Mouse (Mus musculus): ENCODE results near the gene Mrpl36. TPM values are rescaled to one million over a fixed set of nuclear protein-coding genes. Genes with fewer than 3 reads are reported as not detected.

Mrpl36 gene
- polyA plus RNA-seq, 1 experiment from 2014 or later: 110 TPM

GRCm38 (mm10) chr13:73310183-73310929 is 18.0 kb upstream of the Mrpl36 start:
- H3K4me1 ChIP-seq (replicated peaks): peaks cover 8% of the 10 kb centered on the region; the same call in 1 of the 2 replicates
- H3K27ac ChIP-seq (replicated peaks): no peak overlapping the region
- no peaks in the 10 kb centered on the region for H3K9me3 ChIP-seq
- H3K4me2 ChIP-seq: no peak overlapping the region
- H3K9ac ChIP-seq: no peak overlapping the region
- peak; percentile 63 for ATAC-seq (ENCODE audit: low read depth)
- no peak overlapping the region for H3K4me3 ChIP-seq
- 31% methylated on average over 8 of the region's 8 CpGs for whole genome bisulfite sequencing
- H3K27me3 ChIP-seq: peaks cover 56% of the 10 kb centered on the region
- no peaks in the 10 kb centered on the region for H3K36me3 ChIP-seq

GRCm38 (mm10) chr13:73320048-73320447 is 8.3 kb upstream of the Mrpl36 start:
- Histone ChIP-seq H3K27ac (replicated peaks) (no peak overlapping the region), H3K4me1 (replicated peaks) (no peaks in the 10 kb centered on the region), H3K4me2 (no peak overlapping the region), H3K36me3 (peaks cover 81% of the 10 kb centered on the region), H3K4me3 (no peak overlapping the region), H3K9ac (no peak overlapping the region), H3K9me3 (peaks cover 8% of the 10 kb centered on the region; the same call in 1 of the 2 replicates), H3K27me3 (no peaks in the 10 kb centered on the region)
- ATAC-seq (ENCODE audit: low read depth): no peak
- 97% methylated on average over 4 of the region's 4 CpGs for WGBS

GRCm38 (mm10) chr13:73322626-73323025 is 5.7 kb upstream of the Mrpl36 start:
- WGBS: 94% methylated on average over 10 of the region's 10 CpGs
- no peak for ATAC-seq (ENCODE audit: low read depth)
- Histone ChIP-seq H3K27ac (replicated peaks) (no peak overlapping the region), H3K36me3 (peaks cover 74% of the 10 kb centered on the region), H3K4me2 (no peak overlapping the region), H3K27me3 (no peaks in the 10 kb centered on the region), H3K4me3 (no peak overlapping the region), H3K4me1 (replicated peaks) (peaks cover 8% of the 10 kb centered on the region), H3K9ac (peak overlapping the region; percentile 34; the same call in 1 of the 2 replicates), H3K9me3 (no peaks in the 10 kb centered on the region)

GRCm38 (mm10) chr13:73323406-73323805 is 4.9 kb upstream of the Mrpl36 start:
- Histone ChIP-seq H3K4me3 (no peak overlapping the region), H3K4me2 (no peak overlapping the region), H3K27me3 (no peaks in the 10 kb centered on the region), H3K9me3 (no peaks in the 10 kb centered on the region), H3K9ac (no peak overlapping the region), H3K27ac (replicated peaks) (no peak overlapping the region), H3K4me1 (replicated peaks) (peaks cover 11% of the 10 kb centered on the region), H3K36me3 (peaks cover 66% of the 10 kb centered on the region)
- no peak for ATAC-seq (ENCODE audit: low read depth)
- WGBS: 89% methylated on average over 4 of the region's 4 CpGs

- Histone ChIP-seq H3K9ac (peak overlapping the region; percentile 88), H3K27ac (replicated peaks) (peak overlapping the region; percentile 86)
- under 1% methylated on average over 42 of the region's 42 CpGs for WGBS
Measured at GRCm38 (mm10) chr13:73330844-73331501, 2.7 kb downstream of the Mrpl36 start.

GRCm38 (mm10) chr13:73331736-73332135 is 3.4 kb downstream of the Mrpl36 start:
- H3K4me2 ChIP-seq: peak overlapping the region; percentile 78
- no peaks in the 10 kb centered on the region for H3K9me3 ChIP-seq
- 75% methylated on average over 3 of the region's 3 CpGs for WGBS
- no peak overlapping the region for H3K27ac ChIP-seq (replicated peaks)
- peak overlapping the region; percentile 88 for H3K9ac ChIP-seq
- peaks cover 41% of the 10 kb centered on the region for H3K4me1 ChIP-seq (replicated peaks)
- no peaks in the 10 kb centered on the region for H3K36me3 ChIP-seq
- H3K4me3 ChIP-seq: peak overlapping the region; percentile 74
- no peak for ATAC-seq (ENCODE audit: low read depth)
- peaks cover 27% of the 10 kb centered on the region for H3K27me3 ChIP-seq

More at GRCm38 (mm10) chr13:73330844-73331501, 2.7 kb downstream of the Mrpl36 start:
- Histone ChIP-seq H3K27me3 (peaks cover 27% of the 10 kb centered on the region), H3K4me1 (replicated peaks) (peaks cover 34% of the 10 kb centered on the region), H3K9me3 (no peaks in the 10 kb centered on the region), H3K4me2 (peak overlapping the region; percentile 78), H3K4me3 (peak overlapping the region; percentile 74), H3K36me3 (peaks cover 3% of the 10 kb centered on the region; the same call in 1 of the 2 replicates)
- peak; percentile 93 for ATAC-seq (ENCODE audit: low read depth)

- peak; percentile 75 for ATAC-seq (ENCODE audit: low read depth)
- Histone ChIP-seq H3K27ac (replicated peaks) (peak overlapping the region; percentile 14; the same call in 1 of the 2 replicates), H3K4me3 (no peak overlapping the region), H3K9ac (no peak overlapping the region), H3K4me2 (no peak overlapping the region), H3K36me3 (no peaks in the 10 kb centered on the region), H3K4me1 (replicated peaks) (peaks cover 23% of the 10 kb centered on the region), H3K27me3 (peaks cover 51% of the 10 kb centered on the region), H3K9me3 (no peaks in the 10 kb centered on the region)
- 32% methylated on average over 7 of the region's 7 CpGs for WGBS
Measured at GRCm38 (mm10) chr13:73336753-73337152, 8.4 kb downstream of the Mrpl36 start.

GRCm38 (mm10) chr13:73345102-73345890 is 17.0 kb downstream of the Mrpl36 start:
- Histone ChIP-seq H3K9ac (no peak overlapping the region), H3K27me3 (peaks cover 8% of the 10 kb centered on the region; the same call in 1 of the 2 replicates), H3K4me3 (no peak overlapping the region), H3K27ac (replicated peaks) (no peak overlapping the region), H3K4me2 (no peak overlapping the region), H3K9me3 (no peaks in the 10 kb centered on the region), H3K36me3 (no peaks in the 10 kb centered on the region), H3K4me1 (replicated peaks) (no peaks in the 10 kb centered on the region)
- no peak for ATAC-seq (ENCODE audit: low read depth)
- WGBS: 78% methylated on average over 9 of the region's 9 CpGs

GRCm38 (mm10) chr13:73346131-73346530 is 17.8 kb downstream of the Mrpl36 start:
- no peak for ATAC-seq (ENCODE audit: low read depth)
- no peak overlapping the region for H3K4me2 ChIP-seq
- H3K4me3 ChIP-seq: no peak overlapping the region
- WGBS: 51% methylated on average over 2 of the region's 2 CpGs
- H3K4me1 ChIP-seq (replicated peaks): no peaks in the 10 kb centered on the region
- no peaks in the 10 kb centered on the region for H3K36me3 ChIP-seq
- H3K27me3 ChIP-seq: peaks cover 2% of the 10 kb centered on the region; the same call in 1 of the 2 replicates
- no peak overlapping the region for H3K27ac ChIP-seq (replicated peaks)
- H3K9ac ChIP-seq: no peak overlapping the region
- no peaks in the 10 kb centered on the region for H3K9me3 ChIP-seq

- H3K9ac ChIP-seq: no peak overlapping the region
- H3K4me2 ChIP-seq: no peak overlapping the region
- H3K9me3 ChIP-seq: no peaks in the 10 kb centered on the region
- no peaks in the 10 kb centered on the region for H3K27me3 ChIP-seq
- no peak overlapping the region for H3K27ac ChIP-seq (replicated peaks)
- no peak overlapping the region for H3K4me3 ChIP-seq
- ATAC-seq (ENCODE audit: low read depth): no peak
- H3K4me1 ChIP-seq (replicated peaks): no peaks in the 10 kb centered on the region
- H3K36me3 ChIP-seq: no peaks in the 10 kb centered on the region
- 81% methylated on average over 4 of the region's 4 CpGs for WGBS
Measured at GRCm38 (mm10) chr13:73346743-73347142, 18.4 kb downstream of the Mrpl36 start.

- ATAC-seq (ENCODE audit: low read depth): no peak
- Histone ChIP-seq H3K27me3 (no peaks in the 10 kb centered on the region), H3K36me3 (no peaks in the 10 kb centered on the region), H3K4me2 (no peak overlapping the region), H3K4me1 (replicated peaks) (no peaks in the 10 kb centered on the region), H3K27ac (replicated peaks) (no peak overlapping the region), H3K4me3 (no peak overlapping the region), H3K9ac (no peak overlapping the region), H3K9me3 (no peaks in the 10 kb centered on the region)
- 80% methylated on average over 3 of the region's 3 CpGs for WGBS
Measured at GRCm38 (mm10) chr13:73347171-73347570, 18.9 kb downstream of the Mrpl36 start.
